Mouse (Mus musculus) cerebellum, adult (tissue): ENCODE results near the gene Scnn1b.

Experiments used
- ATAC-seq: cut with Nextera tagmentation; 2 replicates; pipeline ENCODE4 v1.9.2; 2017; ENCODE audit warnings: mild to moderate bottlenecking, moderate library complexity, mixed read lengths; ENCODE audit not compliant: insufficient number of reproducible peaks, low FRiP score, low TSS enrichment

Scnn1b gene

GRCm38 (mm10) chr7:121906879-121907278 lies 42.0 kb downstream of the Scnn1b start:
- ATAC-seq = 0 out of 2 replicates have a peak, but pooled peaks have one; percentile 45

- no peak for ATAC-seq
Observed at GRCm38 (mm10) chr7:121912250-121912649, 47.4 kb downstream of the Scnn1b start.

- ATAC-seq = no peak
Observed at GRCm38 (mm10) chr7:121913944-121914343, 49.1 kb downstream of the Scnn1b start.

GRCm38 (mm10) chr7:121924361-121924760 lies 59.5 kb downstream of the Scnn1b start:
- ATAC-seq = no peak

- no peak for ATAC-seq
Observed at GRCm38 (mm10) chr7:121927882-121928281, 63.0 kb downstream of the Scnn1b start.

- peak; percentile 62 for ATAC-seq
Observed at GRCm38 (mm10) chr7:121931246-121931645, 66.4 kb downstream of the Scnn1b start.

GRCm38 (mm10) chr7:121933675-121934074 lies 68.8 kb downstream of the Scnn1b start:
- no peak for ATAC-seq

DNA sequence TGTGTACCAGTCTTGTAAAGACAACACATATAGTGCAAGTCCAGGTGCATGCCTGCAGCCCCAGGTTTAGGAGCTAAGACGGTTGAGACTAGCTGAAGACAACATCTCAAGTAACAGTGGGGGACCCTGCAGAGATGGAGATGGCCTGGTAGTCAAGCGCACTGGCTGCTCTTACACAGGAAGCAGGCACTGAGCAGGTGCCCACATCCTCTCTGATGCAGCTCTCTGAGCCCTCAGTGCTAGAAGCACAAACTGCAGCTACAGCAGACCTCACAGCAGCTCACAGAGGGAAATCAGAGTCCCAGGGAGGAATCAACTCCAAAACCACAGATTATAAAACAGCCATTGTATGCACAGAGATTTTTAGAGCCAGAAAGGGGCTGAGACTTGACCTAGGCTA lies 69.5 kb downstream of the Scnn1b start:
- no peak for ATAC-seq

GRCm38 (mm10) chr7:121935906-121936794 lies 71.3 kb downstream of the Scnn1b start:
- ATAC-seq = no peak

- ATAC-seq = peak; percentile 42
Observed at GRCm38 (mm10) chr7:121936861-121937630, 72.2 kb downstream of the Scnn1b start.

DNA sequence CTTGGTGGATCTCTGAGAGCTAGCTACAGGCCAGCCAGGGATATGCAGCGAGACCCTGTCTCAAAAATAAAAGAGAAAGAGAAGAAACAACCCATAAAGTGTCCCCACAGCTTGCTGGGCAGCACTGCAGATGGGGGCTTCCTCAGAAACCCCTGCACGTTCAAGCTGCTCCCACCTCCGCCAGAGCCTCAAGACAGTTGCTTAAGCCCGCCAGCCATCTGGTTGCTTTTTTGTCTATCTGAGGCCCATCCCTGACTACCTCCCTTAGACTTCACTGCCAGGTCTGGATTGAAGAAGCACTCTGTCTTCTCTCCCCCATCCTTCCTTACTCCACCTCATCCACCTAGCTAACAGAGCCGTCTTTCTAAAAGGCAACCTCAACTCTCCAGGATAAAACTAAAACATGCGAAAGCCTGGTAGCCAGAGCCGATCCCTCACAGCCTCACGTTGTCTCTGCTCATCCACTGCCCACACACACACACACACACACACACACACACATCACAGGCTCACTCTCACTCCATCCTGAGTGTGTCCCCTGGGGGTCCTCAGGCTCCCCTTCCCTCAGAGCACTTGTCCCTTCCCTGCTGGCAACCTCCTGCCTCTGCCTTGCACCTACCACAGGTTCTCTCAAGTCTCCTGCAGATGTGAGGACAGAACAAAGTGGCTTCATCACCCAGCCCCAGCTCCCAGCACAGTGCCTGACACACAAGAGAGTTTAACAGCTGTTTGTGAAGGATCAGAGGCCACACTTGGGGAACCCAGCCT lies 73.5 kb downstream of the Scnn1b start:
- ATAC-seq = no peak

DNA sequence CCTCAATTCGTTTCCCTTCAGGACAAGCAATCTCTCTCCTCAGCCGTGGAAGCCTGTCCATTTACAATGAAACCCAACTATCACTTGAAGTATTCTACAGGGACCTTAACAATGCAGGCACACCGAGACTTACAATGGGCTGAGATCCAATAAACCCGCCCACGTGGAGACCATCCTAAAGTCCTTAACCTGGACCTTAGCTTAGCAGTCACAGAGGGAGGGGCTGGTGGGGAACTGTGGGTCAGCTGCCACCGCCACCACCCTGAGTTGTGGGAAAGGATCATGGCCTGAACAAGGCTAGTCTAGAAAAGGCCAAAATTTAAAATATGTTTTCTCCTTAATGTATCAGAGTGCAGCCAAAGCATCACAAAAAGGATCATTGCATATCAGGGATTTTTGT lies 74.4 kb downstream of the Scnn1b start:
- ATAC-seq = no peak

- peak; percentile 79 for ATAC-seq
Observed at GRCm38 (mm10) chr7:121939729-121940128, 74.9 kb downstream of the Scnn1b start.

GRCm38 (mm10) chr7:121941016-121941415 lies 76.2 kb downstream of the Scnn1b start:
- ATAC-seq = no peak

- ATAC-seq = no peak
Observed at GRCm38 (mm10) chr7:121941640-121942039, 76.8 kb downstream of the Scnn1b start.

- no peak for ATAC-seq
Observed at GRCm38 (mm10) chr7:121942371-121942770, 77.5 kb downstream of the Scnn1b start.

DNA sequence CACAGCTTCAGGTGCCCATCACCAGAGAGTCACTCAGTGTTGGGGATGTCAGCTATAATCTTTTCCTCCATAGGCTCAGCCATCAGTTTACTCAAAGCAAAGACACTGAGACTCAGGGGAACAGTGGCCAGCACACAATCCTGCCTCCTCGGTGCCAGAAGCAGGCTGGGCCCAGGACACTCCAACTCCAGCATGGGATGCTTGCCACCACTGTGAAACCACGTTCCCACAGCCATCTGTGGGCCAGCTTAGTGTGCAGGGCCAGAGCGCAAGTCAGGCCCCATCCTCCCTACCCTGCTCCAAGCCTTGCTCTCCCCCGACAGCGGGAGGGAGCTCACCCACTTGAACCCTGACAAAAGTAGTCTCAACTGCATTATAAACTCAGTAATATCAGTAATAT lies 81.4 kb downstream of the Scnn1b start:
- no peak for ATAC-seq

DNA sequence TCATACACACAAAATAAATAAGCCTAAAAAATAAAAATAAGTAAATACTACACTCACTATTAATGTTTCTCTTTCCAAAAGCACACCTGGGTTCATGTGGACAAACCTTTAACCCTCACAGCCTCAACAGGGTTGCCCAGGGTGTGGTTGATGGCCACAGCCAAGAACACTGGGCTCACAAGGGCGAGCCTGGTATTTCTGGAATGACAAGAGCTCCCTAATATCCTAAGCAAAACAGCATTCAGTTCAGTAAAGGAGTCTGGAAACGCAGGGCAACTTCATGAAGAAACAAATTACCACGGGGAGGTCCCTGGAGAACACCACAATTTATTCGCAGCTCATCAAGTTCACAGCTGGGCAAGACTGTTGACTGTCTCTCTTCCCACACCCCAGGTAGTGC lies 82.7 kb downstream of the Scnn1b start:
- no peak for ATAC-seq

GRCm38 (mm10) chr7:121954891-121955669 lies 90.2 kb downstream of the Scnn1b start:
- no peak for ATAC-seq

DNA sequence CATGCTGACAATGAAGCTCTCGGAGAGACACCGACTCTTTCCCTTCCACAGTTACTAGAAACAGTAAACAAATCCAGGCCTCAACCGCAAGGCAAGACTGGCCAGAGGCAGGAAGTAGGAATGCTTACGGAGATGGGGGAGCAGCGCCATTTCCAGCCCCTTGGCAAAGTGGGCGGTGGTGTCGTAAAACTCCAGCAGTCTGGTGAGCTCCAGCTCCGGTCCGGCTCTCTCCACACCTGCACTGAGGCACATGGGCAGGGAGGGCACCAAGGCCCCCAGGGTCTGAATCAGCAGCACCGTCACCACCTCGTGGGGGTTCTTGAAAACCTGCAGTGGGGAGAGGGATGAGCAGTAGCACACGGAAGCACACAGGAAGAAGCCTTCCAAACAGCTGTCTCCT lies 91.0 kb downstream of the Scnn1b start:
- no peak for ATAC-seq
